Mouse (Mus musculus) layer of hippocampus, adult 18-20 months (tissue): ENCODE measurements around the gene Lfng. TPM values are rescaled to one million over a fixed set of nuclear protein-coding genes. Genes with fewer than 3 reads are reported as not detected.

ENCODE experiments used
- DNase-seq, 2 experiments: peaks; one replicate each; pipeline ENCODE4 v3.0.0; 2022; ENCODE audit warnings: low spot score in 2 of 2
- total RNA-seq, 2 experiments: library from RNA; stranded (reverse); gene quantifications; 2 replicates each; pipeline ENCODE4 v1.2.3; 2021

Gene Lfng
- total RNA-seq, 2 experiments from 2014 or later: 19.3 to 21.2 TPM

- no peak for DNase-seq
Observed at GRCm38 (mm10) chr5:140589082-140589774, 17.9 kb upstream of the Lfng start.

DNA sequence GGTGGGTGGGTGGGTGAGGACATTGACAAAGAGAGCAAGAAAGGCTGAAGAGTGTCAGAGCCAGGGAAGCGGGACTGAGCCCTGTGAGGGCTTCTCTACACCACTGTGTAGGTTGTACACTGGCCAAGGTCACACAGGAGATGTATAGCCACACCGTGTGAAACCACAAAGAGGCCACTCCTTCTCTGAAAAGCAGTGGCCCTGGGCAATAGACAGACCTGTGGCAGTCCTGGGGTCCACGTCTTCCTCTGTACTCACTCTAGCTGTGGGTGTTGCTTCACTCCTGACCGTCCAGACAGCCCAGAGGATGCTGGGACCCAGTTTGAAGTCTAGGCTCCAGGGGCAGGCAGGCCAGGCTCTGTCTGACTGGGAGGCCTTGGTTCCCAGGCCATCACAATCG lies 12.3 kb upstream of the Lfng start:
- DNase-seq: no peak

- DNase-seq: no peak
Observed at GRCm38 (mm10) chr5:140596426-140596825, 10.7 kb upstream of the Lfng start.

- DNase-seq: no peak
Observed at GRCm38 (mm10) chr5:140596927-140597588, 10.1 kb upstream of the Lfng start.

DNA sequence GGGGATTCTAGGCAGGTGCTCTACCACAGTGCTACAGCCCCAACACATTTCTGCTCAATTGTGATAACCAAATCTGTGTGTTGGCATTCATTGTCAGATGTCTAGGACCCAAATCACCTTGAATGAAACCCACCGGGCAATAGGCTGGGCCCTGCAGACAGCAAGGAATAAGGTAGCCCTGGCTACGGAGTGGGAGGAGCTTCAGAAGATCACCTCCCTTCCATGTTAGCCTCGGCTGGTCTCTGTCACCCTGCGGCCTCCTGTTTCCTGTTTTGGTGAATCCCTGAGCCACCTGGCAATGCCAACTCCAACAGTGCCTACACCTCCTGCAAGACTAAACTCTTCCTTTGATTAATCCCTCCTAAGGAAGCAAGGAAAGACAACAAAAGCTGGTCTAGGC lies 9.3 kb upstream of the Lfng start:
- no peak for DNase-seq

GRCm38 (mm10) chr5:140599939-140600338 lies 7.2 kb upstream of the Lfng start:
- no peak for DNase-seq

DNA sequence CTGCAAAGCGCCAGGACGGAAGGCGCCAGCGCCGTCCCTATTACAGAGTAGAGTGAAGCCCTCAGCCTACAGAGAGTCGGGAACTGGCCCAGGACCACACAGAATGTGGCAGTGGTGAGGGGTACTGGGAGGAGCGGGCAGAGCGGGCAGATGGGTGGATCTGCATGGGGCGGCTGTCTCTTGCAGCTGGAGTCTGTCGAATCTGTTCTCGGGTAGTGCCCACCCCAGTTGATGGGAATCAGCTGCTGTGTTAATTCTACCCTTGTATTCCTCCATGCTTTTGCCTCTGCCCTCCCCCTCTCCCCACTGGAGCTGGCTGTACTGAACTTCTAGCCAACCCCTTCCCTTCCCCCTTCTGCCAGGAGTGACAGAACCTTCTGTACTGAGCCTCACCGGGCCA lies 5.4 kb upstream of the Lfng start:
- no peak for DNase-seq

DNA sequence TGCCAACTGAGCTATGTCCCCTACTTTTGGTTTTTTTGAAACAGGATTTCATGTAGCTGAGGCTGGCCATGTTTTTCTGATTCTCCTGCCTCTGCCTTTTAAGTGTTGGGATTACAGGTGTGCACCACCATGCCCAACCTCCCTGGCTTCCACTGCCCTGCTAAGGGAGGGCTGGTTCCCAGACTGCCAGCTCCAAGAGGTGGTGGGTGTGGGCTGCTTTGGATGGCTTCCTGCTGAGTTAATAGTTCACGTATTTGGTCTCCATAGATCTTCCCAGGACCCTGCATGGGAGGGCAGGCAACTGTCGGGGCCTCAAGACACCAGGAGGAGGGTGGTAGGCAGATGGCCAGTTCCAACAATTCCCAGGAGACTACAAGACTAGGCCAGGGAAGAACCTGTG lies 4.6 kb upstream of the Lfng start:
- DNase-seq: no peak

- no peak for DNase-seq
Observed at GRCm38 (mm10) chr5:140604386-140604785, 2.7 kb upstream of the Lfng start.

GRCm38 (mm10) chr5:140605228-140605627 lies 1.9 kb upstream of the Lfng start:
- DNase-seq: no peak

DNA sequence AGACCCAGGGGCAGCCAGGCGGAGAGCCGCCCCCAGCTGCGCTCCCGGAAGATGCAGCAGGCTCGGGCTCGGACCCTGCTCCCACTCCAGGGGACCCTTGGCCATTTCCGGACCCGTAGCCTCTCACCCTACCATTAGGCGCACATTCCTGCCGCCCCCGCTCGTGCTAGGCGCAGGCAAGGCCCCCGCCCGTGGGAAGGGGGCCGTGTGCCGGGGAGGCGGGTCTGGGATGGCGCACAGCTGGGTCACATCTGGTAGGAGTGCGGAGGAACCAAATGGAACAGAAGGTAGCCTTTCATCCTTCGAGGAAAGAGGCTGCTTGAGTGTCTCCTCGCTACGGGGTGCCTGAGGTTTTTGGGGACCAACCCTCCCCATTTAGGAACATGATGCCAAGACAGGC lies 734 bp upstream of the Lfng start:
- DNase-seq: no peak

DNA sequence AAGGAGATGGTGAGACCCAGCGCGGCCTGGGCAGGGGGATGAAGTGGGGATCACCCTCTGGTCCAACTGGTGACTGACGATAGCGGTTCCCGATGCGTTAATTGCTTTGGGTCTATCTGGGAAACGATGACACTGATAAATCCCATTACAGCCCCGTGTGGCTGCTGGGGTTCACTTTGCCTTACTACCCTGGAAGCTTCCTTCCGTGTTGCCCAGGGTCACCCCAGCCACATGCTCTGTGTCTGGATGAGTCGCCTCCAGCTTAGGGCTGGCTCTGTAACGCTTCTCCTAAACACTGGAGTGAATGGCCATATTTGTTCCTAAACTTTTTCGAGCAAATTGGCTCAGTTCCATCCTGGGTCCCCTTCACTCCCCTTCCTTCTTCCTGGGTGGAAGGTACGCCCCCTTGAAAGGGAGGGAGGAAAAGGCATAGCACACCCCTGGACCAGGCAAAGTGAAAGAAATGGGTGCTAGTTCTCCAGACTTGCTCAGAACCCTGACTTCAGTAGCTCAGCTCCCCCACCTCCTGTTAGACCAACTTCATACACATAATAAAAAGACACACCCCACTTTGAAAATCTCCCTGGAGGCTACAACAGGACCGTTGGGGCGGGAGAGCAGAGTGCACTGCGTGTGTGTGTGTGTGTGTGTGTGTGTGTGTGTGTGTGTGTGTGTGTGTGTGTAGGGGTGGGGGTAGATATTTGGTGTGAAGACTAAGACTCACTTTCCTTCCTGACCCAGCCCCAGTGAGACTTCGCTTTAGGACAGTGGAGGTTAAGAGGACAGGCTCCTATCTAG lies 915 bp downstream of the Lfng start:
- no peak for DNase-seq

DNA sequence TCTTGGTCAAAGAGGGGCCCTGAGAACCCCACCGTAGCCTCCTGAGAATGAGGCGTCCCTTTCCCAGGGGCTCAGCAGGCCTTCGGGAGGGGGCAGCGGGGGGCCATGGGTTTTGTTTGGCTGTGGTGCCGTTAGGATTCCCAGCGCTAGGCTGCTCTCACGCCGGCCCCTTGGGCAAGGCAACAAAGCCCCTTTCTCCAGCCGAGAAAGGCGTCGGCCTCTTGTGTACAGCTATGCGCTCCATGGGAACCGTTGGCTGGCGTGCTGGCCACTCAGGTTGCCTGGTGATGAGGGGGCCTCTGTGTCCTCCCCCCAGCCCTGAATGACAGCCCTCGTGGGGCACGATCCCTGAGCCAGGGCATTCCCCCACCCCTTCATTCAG lies 1.5 kb downstream of the Lfng start:
- no peak for DNase-seq

GRCm38 (mm10) chr5:140609511-140610272 lies 2.6 kb downstream of the Lfng start:
- DNase-seq: peak in 1 of 2 experiments; percentile 63

DNA sequence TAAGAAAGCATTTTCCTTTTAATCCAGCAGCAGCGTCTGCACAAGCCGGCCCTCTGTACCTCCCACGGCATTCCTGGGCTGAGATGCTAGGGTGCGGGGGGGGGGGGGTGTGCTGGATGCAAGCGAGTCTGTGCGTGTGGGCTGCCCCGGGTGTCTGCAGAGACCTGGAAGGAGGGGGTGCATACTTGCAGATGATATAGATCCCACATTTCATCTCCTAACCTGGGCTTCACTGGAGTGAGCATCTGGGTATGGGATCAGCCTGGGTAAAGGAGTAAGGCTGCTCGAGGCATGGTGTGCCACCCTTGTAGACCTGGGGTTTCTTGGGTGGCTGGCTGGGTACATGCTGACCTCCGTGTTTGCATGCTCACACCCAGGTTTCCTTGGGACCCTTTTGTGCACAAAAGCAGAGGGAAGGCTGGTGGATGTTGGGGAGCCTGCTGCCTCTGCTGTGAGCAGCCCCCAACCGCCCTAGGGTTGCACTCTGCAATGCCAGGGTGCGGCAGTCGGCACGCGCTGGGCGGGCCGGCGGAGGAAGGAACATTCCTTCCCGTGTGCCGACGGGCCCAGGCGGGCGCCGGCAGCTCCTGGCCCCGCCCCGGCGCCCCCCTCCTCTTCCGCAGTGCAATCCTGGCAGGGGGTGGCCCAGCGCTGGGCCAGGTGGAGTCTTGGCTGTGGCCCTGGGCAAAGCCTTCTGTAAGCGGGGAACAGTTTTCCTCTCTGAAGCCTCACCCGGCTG lies 3.3 kb downstream of the Lfng start:
- DNase-seq: peak in 1 of 2 experiments; percentile 14

- DNase-seq: peak in 1 of 2 experiments; percentile 68
Observed at GRCm38 (mm10) chr5:140611021-140611583, 4.0 kb downstream of the Lfng start.

DNA sequence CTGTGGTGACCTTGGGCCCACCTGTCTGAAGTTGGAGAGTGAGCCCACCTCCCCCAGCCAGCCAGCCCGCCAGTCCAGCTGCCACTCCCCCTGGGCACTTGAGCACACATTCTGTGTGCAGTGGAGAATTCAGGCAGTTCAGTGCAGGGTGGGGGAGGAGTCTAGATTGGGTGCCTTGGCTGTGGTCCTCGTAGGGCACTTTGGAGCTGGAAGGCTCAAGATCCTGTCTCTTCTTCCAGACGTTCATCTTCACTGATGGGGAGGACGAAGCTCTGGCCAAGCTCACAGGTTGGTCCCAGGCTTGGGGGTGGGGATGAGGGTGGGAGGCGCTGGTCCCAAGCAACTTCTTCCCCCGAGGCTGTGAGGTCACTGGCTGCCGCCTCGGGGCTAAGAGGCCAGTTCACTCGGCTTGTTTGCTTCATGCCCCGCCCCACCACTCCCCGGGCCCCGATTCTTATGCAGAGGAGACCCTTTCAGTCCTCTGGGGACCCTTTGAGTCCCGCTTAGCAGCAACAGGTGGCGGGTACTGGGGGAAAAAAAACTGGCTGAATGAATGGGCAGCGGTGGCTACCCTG lies 4.6 kb downstream of the Lfng start:
- DNase-seq: peak in 1 of 2 experiments; percentile 13

DNA sequence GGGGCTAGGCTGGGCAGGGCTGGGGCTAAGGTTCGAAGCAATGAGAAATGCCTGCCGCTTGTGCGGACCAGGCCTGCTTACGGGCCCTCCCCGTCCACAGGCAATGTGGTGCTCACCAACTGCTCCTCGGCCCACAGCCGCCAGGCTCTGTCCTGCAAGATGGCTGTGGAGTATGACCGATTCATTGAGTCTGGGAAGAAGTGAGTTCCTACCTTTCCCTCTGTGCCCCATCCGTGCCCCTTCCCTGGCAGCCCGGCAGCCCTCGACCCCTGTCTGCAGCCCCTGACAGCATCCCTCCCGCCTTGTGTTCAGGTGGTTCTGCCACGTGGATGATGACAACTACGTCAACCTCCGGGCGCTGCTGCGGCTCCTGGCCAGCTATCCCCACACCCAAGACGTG lies 5.1 kb downstream of the Lfng start:
- no peak for DNase-seq

- no peak for DNase-seq
Observed at GRCm38 (mm10) chr5:140614141-140614540, 7.0 kb downstream of the Lfng start.

- DNase-seq: no peak
Observed at GRCm38 (mm10) chr5:140614837-140615236, 7.7 kb downstream of the Lfng start.
